Mouse (Mus musculus): ENCODE measurements around the gene Nmnat2. TPM values are rescaled to one million over a fixed set of nuclear protein-coding genes. Genes with fewer than 3 reads are reported as not detected.

The Nmnat2 gene
- total and polyA plus RNA-seq, 3 experiments, result 1.3 to 2.8 TPM; not detected in 1

GRCm38 (mm10) chr1:153023875-153024274 is 69.1 kb downstream of the Nmnat2 start (continued):
- TF ChIP-seq MXI1 (IDR thresholded peaks at IDR 0.05; ENCODE audit: low read depth, low read length), result no peak

GRCm38 (mm10) chr1:153024453-153024852 is 69.7 kb downstream of the Nmnat2 start:
- H3K4me1 ChIP-seq (ENCODE audit: control insufficient read depth in 1 of 2, insufficient read depth in 2 of 2, low read length in 2 of 2), result peaks cover 59 to 63% of the 10 kb centered on the region in 2 experiments
- peak overlapping the region; percentile 74 for H3K27ac ChIP-seq (ENCODE audit: control insufficient read depth, low read depth, low read length)
- no peak overlapping the region for H3K4me3 ChIP-seq (ENCODE audit: control insufficient read depth in 1 of 2, insufficient read depth in 1 of 2, low read depth in 2 of 2, low read length in 2 of 2)
- peak overlapping the region; percentile 3; the same call in 1 of the 2 replicates for H3K9ac ChIP-seq (ENCODE audit: control insufficient read depth, low read depth, low read length, poor library complexity, severe bottlenecking)
- no peaks in the 10 kb centered on the region for H3K79me2 ChIP-seq (ENCODE audit: control insufficient read depth, insufficient read depth, low read length, poor library complexity)
- H3K36me3 ChIP-seq (ENCODE audit: control insufficient read depth in 1 of 2, insufficient read depth in 2 of 2, low read length in 2 of 2), result peaks cover 0 to 62% of the 10 kb centered on the region in 2 experiments; a peak in 2 of 4 replicates
- H3K9me3 ChIP-seq (replicated peaks; ENCODE audit: insufficient read depth, low read length), result no peaks in the 10 kb centered on the region
- no peaks in the 10 kb centered on the region for H3K27me3 ChIP-seq (ENCODE audit: control insufficient read depth in 1 of 2, insufficient read depth in 2 of 2, low read length in 2 of 2)
- DNase-seq (ENCODE audit: low read depth, low spot score), result peak; percentile 46
- TF ChIP-seq BHLHE40 (IDR thresholded peaks at IDR 0.05; ENCODE audit: borderline replicate concordance, low read depth, low read length), result no peak
- TF ChIP-seq POLR2AphosphoS5 (IDR thresholded peaks at IDR 0.05; ENCODE audit: borderline replicate concordance, low read depth, low read length), result no peak
- TF ChIP-seq SIN3A (IDR thresholded peaks at IDR 0.05; ENCODE audit: low read length), result peak; percentile 20; the same call in 1 of the 2 replicates
- TF ChIP-seq ZKSCAN1 (IDR thresholded peaks at IDR 0.05; ENCODE audit: low read depth, low read length), result no peak
- no peak for TF ChIP-seq USF1 (IDR thresholded peaks at IDR 0.05; ENCODE audit: low read depth, low read length)
- no peak for TF ChIP-seq RAD21 (IDR thresholded peaks at IDR 0.05; ENCODE audit: low read depth, low read length)
- no peak for TF ChIP-seq KAT2A (conservative IDR thresholded peaks at IDR 0.05; ENCODE audit: low read depth, low read length)
- TF ChIP-seq ZMIZ1 (IDR thresholded peaks at IDR 0.05; ENCODE audit: low read depth, low read length), result no peak
- TF ChIP-seq HCFC1 (IDR thresholded peaks at IDR 0.05; ENCODE audit: low read depth, low read length), result peak; percentile 38; the same call in 1 of the 2 replicates
- TF ChIP-seq SMC3 (IDR thresholded peaks at IDR 0.05; ENCODE audit: low read depth, low read length), result no peak
- TF ChIP-seq ELF1 (IDR thresholded peaks at IDR 0.05; ENCODE audit: low read depth, low read length), result no peak
- no peak for TF ChIP-seq RCOR1 (IDR thresholded peaks at IDR 0.05; ENCODE audit: low read depth, low read length)
- no peak for TF ChIP-seq MYC (IDR thresholded peaks at IDR 0.05; ENCODE audit: low read depth, low read length)
- 0 out of 2 replicates have a peak, but pooled peaks have one; percentile 58 for TF ChIP-seq MAX (IDR thresholded peaks at IDR 0.05; ENCODE audit: low read length)
- TF ChIP-seq CHD1 (IDR thresholded peaks at IDR 0.05; ENCODE audit: low read depth, low read length), result no peak
- TF ChIP-seq TBP (IDR thresholded peaks at IDR 0.05; ENCODE audit: low read depth, low read length), result no peak
- TF ChIP-seq ZNF384 (IDR thresholded peaks at IDR 0.05; ENCODE audit: low read depth, low read length), result no peak
- TF ChIP-seq CHD2 (IDR thresholded peaks at IDR 0.05; ENCODE audit: low read length), result no peak
- TF ChIP-seq NELFE (IDR thresholded peaks at IDR 0.05; ENCODE audit: low read depth, low read length), result no peak
- TF ChIP-seq USF2 (IDR thresholded peaks at IDR 0.05; ENCODE audit: borderline replicate concordance in 1 of 2, insufficient read depth in 1 of 2, low read depth in 1 of 2, low read length in 2 of 2), result no peak
- no peak for TF ChIP-seq MEF2A (IDR thresholded peaks at IDR 0.05; ENCODE audit: extremely low read depth, insufficient replicate concordance, low read depth, low read length, poor library complexity, severe bottlenecking)
- TF ChIP-seq NRF1 (IDR thresholded peaks at IDR 0.05; ENCODE audit: insufficient read depth, low read depth, low read length, poor library complexity, severe bottlenecking), result no peak
- no peak for TF ChIP-seq MYB (IDR thresholded peaks at IDR 0.05; ENCODE audit: low read depth, low read length)
- TF ChIP-seq GABPA (IDR thresholded peaks at IDR 0.05; ENCODE audit: low read depth, low read length), result no peak
- TF ChIP-seq GATA1 (IDR thresholded peaks at IDR 0.05; ENCODE audit: low read depth, low read length), result peak; percentile 92
- no peak for TF ChIP-seq UBTF (IDR thresholded peaks at IDR 0.05; ENCODE audit: borderline replicate concordance, insufficient read depth, low read depth, low read length)
- TF ChIP-seq MXI1 (IDR thresholded peaks at IDR 0.05; ENCODE audit: low read depth, low read length), result 0 out of 2 replicates have a peak, but pooled peaks have one; percentile 12
- TF ChIP-seq E2F4 (IDR thresholded peaks at IDR 0.05; ENCODE audit: borderline replicate concordance, low read depth, low read length), result no peak
- TF ChIP-seq TAL1 (IDR thresholded peaks at IDR 0.05; ENCODE audit: low read length), result no peak
- no peak for TF ChIP-seq ZC3H11A (IDR thresholded peaks at IDR 0.05; ENCODE audit: low read depth, low read length)
- TF ChIP-seq JUND (IDR thresholded peaks at IDR 0.05; ENCODE audit: low read depth, low read length), result no peak
- peak; percentile 75 to 84 for TF ChIP-seq EP300 (IDR thresholded peaks at IDR 0.05; ENCODE audit: low read depth in 1 of 2, low read length in 2 of 2)
- TF ChIP-seq MAFK (IDR thresholded peaks at IDR 0.05; ENCODE audit: borderline replicate concordance, low read depth, low read length), result no peak
- peak; percentile 67 for TF ChIP-seq TCF12 (IDR thresholded peaks at IDR 0.05; ENCODE audit: low read depth, low read length)
- 0 out of 2 replicates have a peak, but pooled peaks have one; percentile 20 for TF ChIP-seq MAZ (IDR thresholded peaks at IDR 0.05; ENCODE audit: low read depth, low read length)

Data from MEL (cell line).